Mouse (Mus musculus) embryonic facial prominence, embryonic 11.5 days (tissue): ENCODE measurements at regions not wholly inside any gene's neighbourhood (a gene's known extent, or its start where the extent isn't known, plus 50 kb on each side); places are given as distances from the start of the nearest gene placed in this dataset.
A peak's percentile ranks its signal among the peaks of the same experiment; 100 is the strongest.

Experiments used
- ATAC-seq: fragments of 200-750 bp; cut with Nextera tagmentation; replicated peaks from 2 replicates; pipeline ENCODE4 v1.8.0; 2017; ENCODE audit warnings: low read depth; ENCODE audit not compliant: insufficient number of reproducible peaks, low FRiP score, low TSS enrichment
- DNase-seq: peaks from one replicate; pipeline ENCODE4 v3.0.0-alpha.2; 2015; ENCODE audit warnings: low spot score
- H3K27ac ChIP-seq: fragments of 300-500 bp; sonication (generic); replicated peaks from 2 replicates; pipeline ENCODE4 v1.5.1; 2014; ENCODE audit warnings: mild to moderate bottlenecking, low read depth, low read length, control low read depth
- H3K27me3 ChIP-seq: fragments of 300-500 bp; sonication (generic); 2 replicates; pipeline ENCODE4 v1.6.1; 2014; ENCODE audit warnings: mild to moderate bottlenecking, low read length, moderate library complexity, mixed read lengths; ENCODE audit not compliant: control insufficient read depth, insufficient read depth
- H3K36me3 ChIP-seq: fragments of 300-500 bp; sonication (generic); replicated peaks from 2 replicates; pipeline ENCODE4 v1.6.1; 2014; ENCODE audit warnings: low read depth, mild to moderate bottlenecking, low read length, moderate library complexity, mixed read lengths; ENCODE audit not compliant: control insufficient read depth, insufficient read depth
- H3K4me1 ChIP-seq: fragments of 300-500 bp; sonication (generic); 2 replicates; pipeline ENCODE4 v1.6.1; 2014; ENCODE audit warnings: low read length, mixed read lengths; ENCODE audit not compliant: control insufficient read depth, insufficient read depth
- H3K4me2 ChIP-seq: fragments of 300-500 bp; sonication (generic); 2 replicates; pipeline ENCODE4 v1.6.1; 2014; ENCODE audit warnings: low read depth, mild to moderate bottlenecking, control low read depth, low read length, moderate library complexity
- H3K4me3 ChIP-seq: fragments of 300-500 bp; sonication (generic); 2 replicates; pipeline ENCODE4 v1.5.1; 2014; ENCODE audit warnings: low read depth, low read length, control low read depth
- H3K9ac ChIP-seq: fragments of 300-500 bp; sonication (generic); replicated peaks from 2 replicates; pipeline ENCODE4 v1.6.1; 2014; ENCODE audit warnings: mild to moderate bottlenecking, control low read depth, low read length
- H3K9me3 ChIP-seq: fragments of 300-500 bp; sonication (generic); replicated peaks from 2 replicates; pipeline ENCODE4 v1.6.1; 2016; ENCODE audit warnings: mild to moderate bottlenecking, low read length, inconsistent platforms, mixed read lengths; ENCODE audit not compliant: control insufficient read depth
- WGBS: fragments of 180-500 bp; shearing (Covaris S2); extraction: QIAGEN DNeasy Blood & Tissue Kit; methylation state at CpG from one replicate; pipeline ENCODE4 v1.1.7; 2014; 5-methylcytosine and 5-hydroxymethylcytosine counted together

- Histone ChIP-seq H3K4me3 (no peak overlapping the region), H3K9me3 (no peaks in the 10 kb centered on the region), H3K27ac (no peak overlapping the region), H3K27me3 (no peaks in the 10 kb centered on the region), H3K9ac (no peak overlapping the region), H3K4me1 (no peaks in the 10 kb centered on the region), H3K36me3 (no peaks in the 10 kb centered on the region), H3K4me2 (no peak overlapping the region)
- ATAC-seq (peak; percentile 44; the same call in 1 of the 2 replicates), DNase-seq (no peak)
- 44% methylated on average over 17 of the region's 17 CpGs for WGBS
Measured at GRCm38 (mm10) chr2:124971826-124972749, 95.8 kb upstream of the Slc24a5 start.

GRCm38 (mm10) chr2:124975106-124975505 is 92.8 kb upstream of the Slc24a5 start:
- H3K9me3 ChIP-seq = no peaks in the 10 kb centered on the region
- H3K4me3 ChIP-seq = no peak overlapping the region
- 72% methylated on average over 3 of the region's 3 CpGs for WGBS
- H3K27me3 ChIP-seq = no peaks in the 10 kb centered on the region
- ATAC-seq = no peak
- no peak overlapping the region for H3K9ac ChIP-seq
- no peak overlapping the region for H3K4me2 ChIP-seq
- no peaks in the 10 kb centered on the region for H3K4me1 ChIP-seq
- H3K27ac ChIP-seq = no peak overlapping the region
- no peak for DNase-seq
- no peaks in the 10 kb centered on the region for H3K36me3 ChIP-seq

GRCm38 (mm10) chr2:124990976-124991375 is 76.9 kb upstream of the Slc24a5 start:
- WGBS = 86% methylated on average over 2 of the region's 2 CpGs
- ATAC-seq = no peak
- no peak for DNase-seq

GRCm38 (mm10) chr2:125015007-125015406 is 52.9 kb upstream of the Slc24a5 start:
- Histone ChIP-seq H3K27me3 (no peaks in the 10 kb centered on the region), H3K9me3 (no peaks in the 10 kb centered on the region), H3K36me3 (no peaks in the 10 kb centered on the region), H3K4me3 (no peak overlapping the region), H3K27ac (no peak overlapping the region), H3K9ac (no peak overlapping the region), H3K4me2 (no peak overlapping the region), H3K4me1 (no peaks in the 10 kb centered on the region)
- no peak for ATAC-seq
- 67% methylated on average over 1 of the region's 1 CpGs for WGBS
- DNase-seq = no peak

More at GRCm38 (mm10) chr2:124990976-124991375, 76.9 kb upstream of the Slc24a5 start:
- no peak overlapping the region for H3K4me3 ChIP-seq
- H3K27me3 ChIP-seq = no peaks in the 10 kb centered on the region
- no peaks in the 10 kb centered on the region for H3K4me1 ChIP-seq
- no peaks in the 10 kb centered on the region for H3K9me3 ChIP-seq
- no peak overlapping the region for H3K9ac ChIP-seq
- H3K36me3 ChIP-seq = no peaks in the 10 kb centered on the region
- H3K27ac ChIP-seq = no peak overlapping the region
- H3K4me2 ChIP-seq = no peak overlapping the region

- Histone ChIP-seq H3K27me3 (no peaks in the 10 kb centered on the region), H3K36me3 (no peaks in the 10 kb centered on the region), H3K4me3 (no peak overlapping the region), H3K9me3 (no peaks in the 10 kb centered on the region), H3K27ac (no peak overlapping the region), H3K4me2 (no peak overlapping the region), H3K4me1 (no peaks in the 10 kb centered on the region), H3K9ac (no peak overlapping the region)
- WGBS = 92% methylated on average over 1 of the region's 1 CpGs
- no peak for ATAC-seq
- no peak for DNase-seq
Measured at GRCm38 (mm10) chr2:125016946-125017345, 51.0 kb upstream of the Slc24a5 start.
